Comparison of ENCODE assay signal across 17 mouse cellular contexts in the genomic region with DNA sequence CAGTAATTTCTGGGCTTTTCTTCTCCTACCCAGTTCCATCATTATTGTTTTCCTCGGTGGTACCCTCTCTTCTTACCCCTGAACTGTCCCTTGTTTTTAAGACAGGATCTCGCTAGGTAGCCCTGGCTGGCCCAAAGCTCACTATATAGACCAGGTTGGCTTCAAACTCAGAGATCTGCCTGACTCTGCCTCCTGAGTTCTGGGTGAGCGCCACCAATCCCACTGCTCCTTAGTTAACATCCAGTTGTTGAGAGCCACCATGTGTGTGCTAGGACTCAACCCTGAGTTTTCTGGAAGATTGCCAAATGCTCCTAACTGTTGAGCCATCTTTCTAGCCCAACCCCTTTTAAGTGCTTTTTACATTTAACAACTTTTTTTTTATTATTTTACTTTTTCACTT. TPM values are rescaled to one million over a fixed set of nuclear protein-coding genes. Genes with fewer than 3 reads are reported as not detected.
A peak's percentile ranks its signal among the peaks of the same experiment; 100 is the strongest.
DNase-seq lines count a peak whose midpoint lies in the region; ATAC-seq and TF ChIP-seq lines count a peak whose summit lies in the region.
"Had no signal": no experiment of that assay in that cellular context is flagged by ENCODE, and none has a peak within 500 bp of the region (broad histone marks: within the 10 kb centered on the region; RNA-seq: fewer than 3 reads in every experiment).

No protein-coding gene starts in this region.

- H3K27me3 ChIP-seq in liver, adult 2 months (ENCODE audit: control insufficient read depth, insufficient read depth, low read length) = no peaks in the 10 kb centered on the region
- no peaks in the 10 kb centered on the region for H3K27me3 ChIP-seq in G1E (ENCODE audit: insufficient read depth, low read length)
- H3K27me3 ChIP-seq: liver, embryonic 13.5 days; neural tube, embryonic 15.5 days had no signal

- no peak overlapping the region for H3K9ac ChIP-seq in liver, adult 2 months (ENCODE audit: low read depth, low read length)
- H3K9ac ChIP-seq: liver, embryonic 13.5 days; neural tube, embryonic 15.5 days had no signal

- H3K9me3 ChIP-seq in G1E (replicated peaks) = no peaks in the 10 kb centered on the region
- H3K9me3 ChIP-seq: liver, embryonic 13.5 days; neural tube, embryonic 15.5 days had no signal

- no peak for TF ChIP-seq POLR2A in liver, adult 2 months (IDR thresholded peaks at IDR 0.05; ENCODE audit: extremely low read depth, insufficient read depth, low read length)

- H3K27ac ChIP-seq in liver, adult 2 months (replicated peaks; ENCODE audit: insufficient read depth, low read depth, low read length) = no peak overlapping the region
- peak overlapping the region; percentile 96 for H3K27ac ChIP-seq in macrophage
- H3K27ac ChIP-seq: liver, embryonic 13.5 days; neural tube, embryonic 15.5 days had no signal

- 95% methylated on average over 3 of the region's 3 CpGs for WGBS in liver, adult 2 months
- 90% methylated on average over 3 of the region's 3 CpGs for WGBS in macrophage (ENCODE audit: missing documents)

- no peak for ATAC-seq in G1E (ENCODE audit: extremely low read depth, insufficient number of reproducible peaks, low FRiP score, poor library complexity, severe bottlenecking)

- H3K4me3 ChIP-seq in liver, adult 2 months (ENCODE audit: insufficient read depth, low read depth, low read length) = no peak overlapping the region
- peak overlapping the region; percentile 42; the same call in 1 of the 2 replicates for H3K4me3 ChIP-seq in G1E (ENCODE audit: low read depth, low read length)
- H3K4me3 ChIP-seq in macrophage (ENCODE audit: inconsistent target) = no peak overlapping the region
- H3K4me3 ChIP-seq: liver, embryonic 13.5 days; neural tube, embryonic 15.5 days had no signal

- peaks cover 19% of the 10 kb centered on the region for H3K36me3 ChIP-seq in liver, adult 2 months (ENCODE audit: control insufficient read depth, insufficient read depth, low read length)
- H3K36me3 ChIP-seq in G1E (replicated peaks) = peaks cover 50% of the 10 kb centered on the region
- peaks cover 18% of the 10 kb centered on the region for H3K36me3 ChIP-seq in macrophage (ENCODE audit: inconsistent target)

- no peak for TF ChIP-seq CTCF in liver, adult 2 months (IDR thresholded peaks at IDR 0.05; ENCODE audit: low read depth, low read length)
- no peak for TF ChIP-seq CTCF in G1E (IDR thresholded peaks at IDR 0.05; ENCODE audit: low read depth, low read length)

- H3K4me1 ChIP-seq in liver, adult 2 months (ENCODE audit: control insufficient read depth, insufficient read depth, low read length) = peaks cover 9% of the 10 kb centered on the region
- peaks cover 49% of the 10 kb centered on the region for H3K4me1 ChIP-seq in G1E (ENCODE audit: insufficient read depth, low read depth, low read length)

- peaks cover 8% of the 10 kb centered on the region; the same call in 1 of the 2 replicates for H3K79me2 ChIP-seq in liver, adult 2 months (ENCODE audit: control insufficient read depth, insufficient read depth, low read length)
- peaks cover 74% of the 10 kb centered on the region for H3K79me2 ChIP-seq in macrophage (ENCODE audit: inconsistent target)

- DNase-seq in cerebellum, adult 9-11 months = peak; percentile 61
- DNase-seq in cerebellum, postnatal 10 days = no peak
- DNase-seq in liver, adult 2 months (ENCODE audit: extremely low read depth, low read depth, low spot score) = peak; percentile 43
- DNase-seq in liver (no peak), G1E (ENCODE audit: low spot score) (no peak)
- no peak for DNase-seq in ovary, postnatal 14 days (ENCODE audit: low spot score)
- no peak for DNase-seq in frontal cortex, postnatal 25 days (ENCODE audit: low spot score in 2 of 2)
- DNase-seq: adrenal gland, adult 8-10 months; liver, embryonic 13.5 days; lung, postnatal 10 days; retina, postnatal 1 day; thymus, adult 18-20 months had no signal

RNA-seq across cellular contexts. Expression of a gene that starts 4.1 kb away (rescaled TPM):
- total RNA-seq in liver, adult 2 months (2014; rRNA removed) = 15.7 and 26.4 TPM in 2 replicates
- 28.4 and 36.0 TPM in 2 replicates for polyA plus RNA-seq in liver, adult 2 months (2012; rRNA removed)
- total RNA-seq in G1E (2014; fragmentation: Nextera tagmentation) (89.5 and 104 TPM in 2 replicates), G1E (2017) (70.0 and 75.9 TPM in 2 replicates)
- polyA plus RNA-seq in G1E (2012) (35.5 and 42.7 TPM in 2 replicates), macrophage (2018) (42.6 to 89.8 TPM (median 86.9 TPM) in 3 replicates)
- 100 to 1,000 TPM in 24 of 26 experiments, 10 to 100 TPM in 2; 47.8 to 664 (median 256) TPM for total RNA-seq in macrophage (2018; cell fraction: chromatin; rRNA removed)
- total RNA-seq in macrophage (2018; cell fraction: cytosol; rRNA removed) = 100 to 1,000 TPM in 9 of 26 experiments, 10 to 100 TPM in 17; 31.9 to 138 (median 77.0) TPM
- 100 to 1,000 TPM in 20 of 26 experiments, 10 to 100 TPM in 6; 48.7 to 440 (median 191) TPM for total RNA-seq in macrophage (2018; cell fraction: nucleus; rRNA removed)

RNA-seq across cellular contexts. Expression of a gene that starts 39.3 kb away (rescaled TPM):
- total RNA-seq in liver, adult 2 months (2014; rRNA removed) = not detected in 2 replicates
- polyA plus RNA-seq in liver, adult 2 months (2012; rRNA removed) = not detected in 2 replicates
- total RNA-seq in G1E (2014; fragmentation: Nextera tagmentation) = not detected in 2 replicates
- 0.06 and 0.11 TPM in 2 replicates for total RNA-seq in G1E (2017)
- polyA plus RNA-seq in G1E (2012) = not detected in 2 replicates
- not detected for total RNA-seq in macrophage (2018; cell fraction: chromatin; rRNA removed)
- total RNA-seq in macrophage (2018; cell fraction: cytosol; rRNA removed) = not detected
- total RNA-seq in macrophage (2018; cell fraction: nucleus; rRNA removed) = not detected
- not detected in 3 replicates for polyA plus RNA-seq in macrophage (2018)
- total RNA-seq: gastrocnemius, adult 8-10 months; heart, adult 18-20 months had no signal
- polyA plus RNA-seq: kidney, embryonic 14.5 days; liver, embryonic 13.5 days had no signal

Comparison
In these comparisons a context has a peak if more than half of its experiments do, and no peak if none do; other contexts are left out.
1. DNase-seq: peak in cerebellum, adult 9-11 months (single experiment) and liver, adult 2 months (single experiment); none in cerebellum, postnatal 10 days (0 of 2), liver (single experiment), G1E (single experiment), ovary, postnatal 14 days (single experiment) and frontal cortex, postnatal 25 days (0 of 2).